Mouse (Mus musculus) limb, embryonic 15.5 days (tissue): Measurements from ENCODE around the gene Smyd2. TPM values are rescaled to one million over a fixed set of nuclear protein-coding genes. Genes with fewer than 3 reads are reported as not detected.

ENCODE experiments used
- ATAC-seq: fragments of 200-750 bp; cut with Nextera tagmentation; 2 replicates; pipeline ENCODE4 v1.8.0; 2017; ENCODE audit warnings: low read depth, moderate TSS enrichment; ENCODE audit not compliant: insufficient number of reproducible peaks, low FRiP score, low TSS enrichment
- H3K27ac ChIP-seq: fragments of 300-500 bp; sonication (generic); 2 replicates; pipeline ENCODE4 v1.5.1; 2015; ENCODE audit warnings: moderate library complexity, mild to moderate bottlenecking, inconsistent platforms
- H3K27me3 ChIP-seq: fragments of 300-500 bp; sonication (generic); 2 replicates; pipeline ENCODE4 v1.6.1; 2015; ENCODE audit warnings: inconsistent platforms
- H3K36me3 ChIP-seq: fragments of 300-500 bp; sonication (generic); 2 replicates; pipeline ENCODE4 v1.6.1; 2015; ENCODE audit warnings: inconsistent platforms
- H3K4me1 ChIP-seq: fragments of 300-500 bp; sonication (generic); 2 replicates; pipeline ENCODE4 v1.6.1; 2015; ENCODE audit warnings: inconsistent platforms
- H3K4me2 ChIP-seq: fragments of 300-500 bp; sonication (generic); 2 replicates; pipeline ENCODE4 v1.6.1; 2015; ENCODE audit warnings: mild to moderate bottlenecking, inconsistent platforms
- H3K4me3 ChIP-seq: fragments of 300-500 bp; sonication (generic); 2 replicates; pipeline ENCODE4 v1.5.1; 2015; ENCODE audit warnings: mild to moderate bottlenecking, inconsistent platforms
- H3K9ac ChIP-seq: fragments of 300-500 bp; sonication (generic); 2 replicates; pipeline ENCODE4 v1.6.1; 2015; ENCODE audit warnings: inconsistent platforms
- H3K9me3 ChIP-seq: fragments of 300-500 bp; sonication (generic); 2 replicates; pipeline ENCODE4 v1.6.1; 2016; ENCODE audit warnings: inconsistent platforms
- WGBS: fragments of 180-500 bp; shearing (Covaris S2); methylation state at CpG from one replicate; pipeline ENCODE4 v1.1.7; 2015; 5-methylcytosine and 5-hydroxymethylcytosine counted together
- polyA plus RNA-seq: library from polyadenylated mRNA; unstranded; fragments of >200 nt; fragmentation: Nextera tagmentation; extraction: Ambion mirVana; gene quantifications from 2 replicates; pipeline ENCODE4 v1.2.1, GENCODE M21; 2015

Gene Smyd2
- polyA plus RNA-seq, 1 experiment from 2014 or later = 84.2 TPM

GRCm38 (mm10) chr1:189913093-189913760 lies 8.9 kb downstream of the Smyd2 start:
- Histone ChIP-seq H3K36me3 (peaks cover 13% of the 10 kb centered on the region), H3K4me3 (no peak overlapping the region), H3K9me3 (no peaks in the 10 kb centered on the region), H3K4me1 (peaks cover 14% of the 10 kb centered on the region), H3K27ac (no peak overlapping the region), H3K4me2 (no peak overlapping the region), H3K27me3 (no peaks in the 10 kb centered on the region), H3K9ac (no peak overlapping the region)
- no peak for ATAC-seq
- WGBS = 78% methylated on average over 21 of the region's 21 CpGs

- no peak for ATAC-seq
- Histone ChIP-seq H3K4me1 (peaks cover 12% of the 10 kb centered on the region; the same call in 1 of the 2 replicates), H3K9ac (no peak overlapping the region), H3K27me3 (no peaks in the 10 kb centered on the region), H3K27ac (no peak overlapping the region), H3K4me2 (no peak overlapping the region), H3K9me3 (no peaks in the 10 kb centered on the region), H3K4me3 (no peak overlapping the region), H3K36me3 (peaks cover 20% of the 10 kb centered on the region)
- 56% methylated on average over 13 of the region's 13 CpGs for WGBS
Observed at GRCm38 (mm10) chr1:189910685-189911345, 11.3 kb downstream of the Smyd2 start.

GRCm38 (mm10) chr1:189903169-189903568 lies 19.0 kb downstream of the Smyd2 start:
- no peak overlapping the region for H3K4me3 ChIP-seq
- no peak overlapping the region for H3K27ac ChIP-seq
- H3K4me1 ChIP-seq = peaks cover 3% of the 10 kb centered on the region
- peaks cover 15% of the 10 kb centered on the region for H3K36me3 ChIP-seq
- no peak for ATAC-seq
- no peaks in the 10 kb centered on the region for H3K27me3 ChIP-seq
- H3K4me2 ChIP-seq = no peak overlapping the region
- WGBS = 52% methylated on average over 11 of the region's 11 CpGs
- no peaks in the 10 kb centered on the region for H3K9me3 ChIP-seq
- H3K9ac ChIP-seq = no peak overlapping the region

DNA sequence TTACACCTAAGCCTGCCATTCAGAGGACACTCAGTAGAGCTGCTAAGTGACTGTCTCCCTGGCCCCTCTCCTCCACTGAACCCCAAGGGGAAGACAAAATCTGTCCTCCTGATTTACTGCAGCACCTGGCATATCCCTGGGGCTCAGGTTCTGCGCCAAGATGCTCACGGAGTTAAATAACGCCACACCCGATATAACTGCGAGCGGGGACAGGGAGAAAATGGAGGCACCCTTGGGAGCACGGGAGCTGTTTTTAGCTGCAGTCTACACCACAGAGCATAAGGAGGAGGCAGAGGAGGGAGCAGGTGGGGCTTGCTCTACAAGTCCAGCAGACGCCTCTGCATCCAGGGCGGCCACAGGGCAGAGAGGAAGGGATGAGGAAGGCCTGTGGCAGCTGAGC lies 19.8 kb downstream of the Smyd2 start:
- Histone ChIP-seq H3K9me3 (no peaks in the 10 kb centered on the region), H3K4me1 (peaks cover 3% of the 10 kb centered on the region), H3K4me3 (no peak overlapping the region), H3K27me3 (no peaks in the 10 kb centered on the region), H3K27ac (no peak overlapping the region), H3K4me2 (no peak overlapping the region), H3K9ac (no peak overlapping the region), H3K36me3 (peaks cover 15% of the 10 kb centered on the region)
- ATAC-seq = no peak
- WGBS = 69% methylated on average over 9 of the region's 9 CpGs

DNA sequence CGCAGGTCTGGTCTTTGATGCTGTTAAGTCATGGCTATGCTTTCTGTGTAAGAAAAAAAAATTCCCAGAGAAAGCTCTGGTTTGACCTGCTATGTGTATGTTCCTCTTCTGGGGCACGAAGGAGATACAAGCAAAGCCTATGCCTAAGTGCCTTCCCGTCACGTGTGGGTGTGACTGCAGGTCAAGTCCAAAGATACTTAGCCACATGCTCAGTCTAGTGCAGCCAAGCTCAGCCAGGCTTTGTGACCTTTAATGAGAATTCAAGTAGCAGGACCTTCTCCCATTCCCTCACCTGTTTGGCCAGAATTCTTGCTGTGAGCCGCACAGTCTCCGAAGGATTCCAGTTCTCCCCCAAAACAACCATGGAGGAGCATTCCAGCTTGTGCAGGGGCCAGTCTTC lies 22.6 kb downstream of the Smyd2 start:
- no peak overlapping the region for H3K4me2 ChIP-seq
- H3K27me3 ChIP-seq = no peaks in the 10 kb centered on the region
- no peak for ATAC-seq
- H3K36me3 ChIP-seq = peaks cover 30% of the 10 kb centered on the region
- 83% methylated on average over 6 of the region's 6 CpGs for WGBS
- H3K4me1 ChIP-seq = peaks cover 3% of the 10 kb centered on the region
- no peak overlapping the region for H3K27ac ChIP-seq
- H3K9me3 ChIP-seq = no peaks in the 10 kb centered on the region
- no peak overlapping the region for H3K9ac ChIP-seq
- no peak overlapping the region for H3K4me3 ChIP-seq

DNA sequence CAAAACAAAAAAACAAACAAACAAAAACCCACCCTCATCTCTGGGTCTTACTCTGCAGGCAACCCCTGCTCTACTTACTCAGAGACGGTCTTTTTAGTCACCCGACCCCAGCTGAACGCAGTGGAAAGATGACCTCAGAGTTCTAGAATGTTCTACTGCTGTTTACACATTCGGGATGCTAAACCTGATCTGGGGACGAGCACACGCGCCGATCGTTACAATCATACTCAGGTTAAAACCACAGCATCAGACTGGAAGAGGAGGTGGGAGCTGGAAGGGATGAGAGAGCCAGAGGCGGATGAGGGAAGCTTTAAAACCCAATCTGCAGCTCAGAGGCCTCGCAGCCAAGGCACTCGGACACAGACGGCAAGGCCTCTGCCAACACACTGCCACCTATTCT lies 23.5 kb downstream of the Smyd2 start:
- peaks cover 37% of the 10 kb centered on the region for H3K36me3 ChIP-seq
- H3K27ac ChIP-seq = no peak overlapping the region
- WGBS = 72% methylated on average over 13 of the region's 13 CpGs

GRCm38 (mm10) chr1:189897861-189898260 lies 24.3 kb downstream of the Smyd2 start:
- ATAC-seq = no peak
- no peaks in the 10 kb centered on the region for H3K9me3 ChIP-seq
- WGBS = 83% methylated on average over 9 of the region's 9 CpGs
- peaks cover 44% of the 10 kb centered on the region for H3K36me3 ChIP-seq
- H3K4me3 ChIP-seq = no peak overlapping the region
- no peak overlapping the region for H3K27ac ChIP-seq
- no peak overlapping the region for H3K9ac ChIP-seq
- H3K4me2 ChIP-seq = no peak overlapping the region
- no peaks in the 10 kb centered on the region for H3K4me1 ChIP-seq
- no peaks in the 10 kb centered on the region for H3K27me3 ChIP-seq

More for the DNA sequence above, 23.5 kb downstream of the Smyd2 start:
- no peaks in the 10 kb centered on the region for H3K27me3 ChIP-seq
- H3K4me1 ChIP-seq = peaks cover 3% of the 10 kb centered on the region
- no peak overlapping the region for H3K4me3 ChIP-seq
- no peaks in the 10 kb centered on the region for H3K9me3 ChIP-seq
- no peak for ATAC-seq
- no peak overlapping the region for H3K9ac ChIP-seq
- H3K4me2 ChIP-seq = no peak overlapping the region

- H3K27ac ChIP-seq = no peak overlapping the region
- no peaks in the 10 kb centered on the region for H3K27me3 ChIP-seq
- no peak overlapping the region for H3K4me3 ChIP-seq
- no peak for ATAC-seq
- no peaks in the 10 kb centered on the region for H3K4me1 ChIP-seq
- H3K36me3 ChIP-seq = peaks cover 49% of the 10 kb centered on the region
- H3K9ac ChIP-seq = no peak overlapping the region
- H3K4me2 ChIP-seq = no peak overlapping the region
- WGBS = 90% methylated on average over 9 of the region's 9 CpGs
- H3K9me3 ChIP-seq = no peaks in the 10 kb centered on the region
Observed at GRCm38 (mm10) chr1:189894191-189894590, 28.0 kb downstream of the Smyd2 start.

DNA sequence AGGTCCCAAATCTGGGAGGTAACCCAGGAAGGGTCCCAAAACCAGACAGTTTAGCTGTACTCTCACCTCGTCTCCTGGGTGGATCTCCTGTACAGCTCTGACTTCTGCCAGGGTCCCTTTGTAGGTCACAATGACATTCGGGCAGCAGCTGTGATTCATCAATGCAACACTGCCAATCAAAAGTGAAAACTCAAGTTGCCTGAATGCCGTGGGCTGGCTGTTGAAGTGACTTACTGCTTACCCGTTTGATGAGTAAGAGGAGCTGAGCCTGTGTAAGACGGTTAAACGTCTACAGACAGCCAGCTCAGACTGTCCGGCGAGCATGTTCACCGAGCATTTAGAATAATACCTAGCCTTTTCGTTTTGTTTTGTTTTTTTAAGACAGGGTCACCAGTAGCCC lies 33.4 kb downstream of the Smyd2 start:
- Histone ChIP-seq H3K36me3 (peaks cover 40% of the 10 kb centered on the region), H3K27me3 (no peaks in the 10 kb centered on the region), H3K27ac (no peak overlapping the region), H3K4me3 (no peak overlapping the region), H3K4me2 (no peak overlapping the region), H3K9me3 (no peaks in the 10 kb centered on the region), H3K4me1 (0 out of 2 replicates have a peak, but pooled peaks cover under 1% of the 10 kb centered on the region), H3K9ac (no peak overlapping the region)
- no peak for ATAC-seq
- 75% methylated on average over 10 of the region's 10 CpGs for WGBS

- WGBS = 36% methylated on average over 7 of the region's 7 CpGs
- Histone ChIP-seq H3K9me3 (no peaks in the 10 kb centered on the region), H3K27ac (no peak overlapping the region), H3K4me3 (no peak overlapping the region), H3K4me1 (peaks cover 9% of the 10 kb centered on the region), H3K9ac (no peak overlapping the region), H3K4me2 (no peak overlapping the region), H3K27me3 (no peaks in the 10 kb centered on the region), H3K36me3 (peaks cover 29% of the 10 kb centered on the region)
- ATAC-seq = 0 out of 2 replicates have a peak, but pooled peaks have one; percentile 53
Observed at GRCm38 (mm10) chr1:189887518-189887917, 34.6 kb downstream of the Smyd2 start.

- no peak overlapping the region for H3K27ac ChIP-seq
- ATAC-seq = no peak
- WGBS = 86% methylated on average over 6 of the region's 6 CpGs
- no peaks in the 10 kb centered on the region for H3K27me3 ChIP-seq
- no peaks in the 10 kb centered on the region for H3K9me3 ChIP-seq
- peaks cover 24% of the 10 kb centered on the region for H3K36me3 ChIP-seq
- H3K4me1 ChIP-seq = peaks cover 9% of the 10 kb centered on the region
- H3K4me2 ChIP-seq = no peak overlapping the region
- no peak overlapping the region for H3K9ac ChIP-seq
- H3K4me3 ChIP-seq = no peak overlapping the region
Observed at GRCm38 (mm10) chr1:189885975-189886374, 36.2 kb downstream of the Smyd2 start.

GRCm38 (mm10) chr1:189884951-189885350 lies 37.2 kb downstream of the Smyd2 start:
- Histone ChIP-seq H3K36me3 (peaks cover 29% of the 10 kb centered on the region), H3K27ac (no peak overlapping the region), H3K27me3 (no peaks in the 10 kb centered on the region), H3K9me3 (no peaks in the 10 kb centered on the region), H3K4me2 (no peak overlapping the region), H3K4me3 (no peak overlapping the region), H3K4me1 (peaks cover 16% of the 10 kb centered on the region), H3K9ac (no peak overlapping the region)
- WGBS = 73% methylated on average over 13 of the region's 13 CpGs
- ATAC-seq = no peak
